Mouse (Mus musculus): ENCODE data around the gene Gm47985.

Gm47985 gene

GRCm38 (mm10) chr1:151182266-151182665 lies at the start of gene Gm47985:
TSS of gene Gm47985 (plus strand) at chr1:151182537.
- no CpG with 5 or more reads among the region's 7 CpGs for WGBS

DNA sequence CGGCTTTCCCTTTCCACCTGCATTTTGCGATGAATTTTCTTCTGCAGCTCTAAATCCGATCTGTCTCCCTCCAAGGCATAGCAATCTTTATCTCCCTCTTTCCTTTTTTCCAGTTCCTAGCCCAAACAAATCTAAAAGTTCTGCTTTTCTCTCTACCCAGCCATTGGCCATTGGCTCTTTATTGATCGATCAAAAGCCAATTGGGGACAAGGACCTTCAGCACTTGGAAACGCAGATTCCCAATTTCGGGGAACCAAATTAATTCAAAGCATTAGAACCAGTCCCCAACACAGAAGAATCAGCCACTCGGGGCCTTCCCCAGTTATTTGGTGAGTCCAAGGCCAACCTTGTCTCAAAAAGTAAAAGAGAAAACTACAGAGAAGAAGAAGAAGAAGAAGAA lies 49.7 kb upstream of the Gm47985 start:
- 97% methylated on average over 7 of the region's 7 CpGs for WGBS

DNA sequence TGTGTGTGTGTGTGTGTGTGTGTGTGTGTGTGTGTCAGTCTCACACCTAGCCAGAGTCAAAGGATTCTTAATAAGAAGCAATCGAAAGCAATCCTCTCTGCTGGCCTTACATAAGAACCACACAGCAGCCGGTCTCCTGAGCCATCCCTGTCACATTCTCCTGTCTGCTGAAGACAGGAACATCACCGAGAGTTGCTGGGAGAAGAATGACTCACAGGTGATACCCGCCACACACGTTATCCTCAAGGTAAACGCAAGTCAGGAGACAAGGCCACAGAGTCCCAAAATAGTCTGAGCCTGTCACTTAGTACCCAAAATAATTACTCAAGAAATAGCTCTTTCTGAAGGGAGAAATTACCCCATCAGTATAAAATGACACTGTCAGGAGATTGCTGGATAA lies 43.9 kb upstream of the Gm47985 start:
- WGBS, result 58% methylated on average over 6 of the region's 6 CpGs

GRCm38 (mm10) chr1:151140956-151141355 lies 41.4 kb upstream of the Gm47985 start:
- WGBS, result 83% methylated on average over 3 of the region's 3 CpGs

GRCm38 (mm10) chr1:151144471-151145146 lies 37.7 kb upstream of the Gm47985 start:
- WGBS, result 87% methylated on average over 6 of the region's 6 CpGs

DNA sequence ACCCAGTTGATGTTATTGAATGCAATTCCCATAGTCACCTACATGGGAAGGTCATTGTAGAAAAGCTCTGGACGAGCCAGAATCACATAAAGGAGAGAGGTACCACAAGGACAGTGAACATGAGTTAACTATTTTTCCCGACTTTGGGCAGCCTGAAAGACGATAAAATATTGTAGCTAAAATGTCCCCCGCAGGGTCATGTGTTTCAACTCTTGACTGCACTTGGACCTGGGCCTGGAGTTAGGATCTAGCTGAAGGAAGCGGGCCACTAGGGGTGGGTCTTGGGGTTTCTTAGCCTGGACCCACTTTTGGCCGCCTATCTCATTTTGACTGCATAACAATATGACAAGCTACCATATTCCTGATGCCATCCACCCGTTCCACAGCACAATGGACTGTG lies 32.1 kb upstream of the Gm47985 start:
- 96% methylated on average over 7 of the region's 7 CpGs for WGBS

- WGBS, result 84% methylated on average over 2 of the region's 2 CpGs
Observed at GRCm38 (mm10) chr1:151151089-151151488, 31.2 kb upstream of the Gm47985 start.

DNA sequence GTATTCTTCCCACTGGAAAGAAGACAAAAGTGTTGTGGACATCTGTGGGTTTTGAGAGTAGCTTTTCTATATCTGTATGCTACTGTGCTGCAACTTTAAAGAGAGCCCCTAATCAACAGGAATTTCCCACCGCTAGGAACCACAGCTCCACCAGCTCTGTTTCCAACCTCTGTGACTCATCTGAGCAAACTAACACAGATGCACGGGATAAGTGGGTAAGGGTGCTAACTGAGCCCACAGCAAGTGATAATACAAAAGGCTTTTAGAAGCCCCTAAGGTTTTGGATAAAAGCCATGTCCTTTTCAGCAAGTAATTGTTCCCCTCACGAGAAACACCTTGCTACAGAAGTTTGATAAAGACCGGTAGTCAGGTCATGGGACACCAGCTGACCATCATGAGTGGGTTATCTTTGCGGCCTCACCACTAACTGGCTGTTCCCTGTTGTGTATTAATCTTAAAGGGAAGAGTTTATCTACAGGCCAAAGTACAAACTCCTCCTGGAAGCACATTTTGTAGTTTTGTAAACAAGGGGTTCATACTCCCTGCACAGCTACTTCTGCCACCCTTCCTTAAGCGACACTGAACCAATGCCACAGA lies 29.2 kb upstream of the Gm47985 start:
- 80% methylated on average over 6 of the region's 6 CpGs for WGBS

- 94% methylated on average over 9 of the region's 9 CpGs for WGBS
Observed at GRCm38 (mm10) chr1:151154131-151154530, 28.2 kb upstream of the Gm47985 start.

DNA sequence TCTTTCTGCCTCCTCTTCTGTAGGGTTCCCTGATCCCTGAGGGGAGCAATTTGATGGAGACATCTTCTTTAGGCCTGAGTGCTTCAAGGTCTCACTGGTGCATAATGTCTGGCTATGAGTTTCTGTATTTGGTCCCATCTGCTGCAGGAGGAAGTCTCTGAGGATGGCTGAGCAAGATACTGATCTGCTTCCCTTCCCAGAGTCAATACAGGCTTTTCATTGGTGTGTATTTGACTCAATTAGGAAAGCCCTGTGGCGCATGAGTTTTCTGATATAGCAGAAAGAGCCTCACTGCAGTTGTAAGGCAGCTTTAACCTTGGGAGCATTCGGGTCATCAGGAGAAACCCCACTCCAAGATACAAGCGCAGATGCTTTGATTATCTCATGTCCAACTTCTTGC lies 26.2 kb upstream of the Gm47985 start:
- WGBS, result 97% methylated on average over 3 of the region's 3 CpGs

DNA sequence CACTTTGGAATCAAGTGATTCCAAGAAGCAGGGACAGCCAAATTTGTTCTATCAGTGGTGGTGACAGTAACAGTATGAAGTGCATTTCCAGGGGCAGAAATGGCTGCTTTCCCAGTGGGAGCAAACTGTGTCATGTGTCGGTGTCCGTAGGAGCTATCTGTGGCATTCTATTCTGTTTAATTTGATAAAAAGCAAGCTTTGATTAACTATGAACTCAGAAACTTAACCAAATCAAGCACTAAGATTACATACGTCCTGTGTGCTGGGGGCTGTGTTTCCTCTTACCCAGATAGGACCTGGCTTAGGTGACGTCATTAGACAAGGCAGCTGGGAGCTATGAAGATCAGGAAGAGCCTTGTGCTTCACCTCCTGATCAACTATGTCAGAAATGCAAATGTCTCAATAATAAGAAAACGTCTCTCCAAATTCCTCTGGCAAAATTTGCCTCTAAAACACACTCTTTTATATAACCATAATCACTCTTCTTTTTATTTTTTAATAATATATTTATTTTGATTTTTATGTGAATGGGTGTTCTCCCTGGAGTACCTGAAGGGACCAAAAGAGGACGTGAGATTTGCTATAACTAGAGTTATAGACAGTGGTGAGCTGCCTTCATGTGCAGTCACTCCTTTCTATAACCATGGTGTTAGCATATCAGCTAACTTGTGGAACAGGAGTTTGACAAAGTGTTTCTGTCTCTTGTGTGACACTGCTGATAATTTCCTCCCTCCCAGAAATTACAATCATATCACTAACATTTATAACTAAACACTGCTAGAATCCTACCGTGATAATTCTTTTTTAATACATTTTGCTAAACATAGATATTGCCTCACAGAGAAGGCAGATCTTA lies 25.3 kb upstream of the Gm47985 start:
- 82% methylated on average over 7 of the region's 7 CpGs for WGBS

- 56% methylated on average over 9 of the region's 9 CpGs for WGBS
Observed at GRCm38 (mm10) chr1:151157963-151158856, 24.1 kb upstream of the Gm47985 start.

- WGBS, result 90% methylated on average over 2 of the region's 2 CpGs
Observed at GRCm38 (mm10) chr1:151158857-151159510, 23.4 kb upstream of the Gm47985 start.

GRCm38 (mm10) chr1:151166031-151166430 lies 16.3 kb upstream of the Gm47985 start:
- WGBS, result 87% methylated on average over 8 of the region's 8 CpGs

DNA sequence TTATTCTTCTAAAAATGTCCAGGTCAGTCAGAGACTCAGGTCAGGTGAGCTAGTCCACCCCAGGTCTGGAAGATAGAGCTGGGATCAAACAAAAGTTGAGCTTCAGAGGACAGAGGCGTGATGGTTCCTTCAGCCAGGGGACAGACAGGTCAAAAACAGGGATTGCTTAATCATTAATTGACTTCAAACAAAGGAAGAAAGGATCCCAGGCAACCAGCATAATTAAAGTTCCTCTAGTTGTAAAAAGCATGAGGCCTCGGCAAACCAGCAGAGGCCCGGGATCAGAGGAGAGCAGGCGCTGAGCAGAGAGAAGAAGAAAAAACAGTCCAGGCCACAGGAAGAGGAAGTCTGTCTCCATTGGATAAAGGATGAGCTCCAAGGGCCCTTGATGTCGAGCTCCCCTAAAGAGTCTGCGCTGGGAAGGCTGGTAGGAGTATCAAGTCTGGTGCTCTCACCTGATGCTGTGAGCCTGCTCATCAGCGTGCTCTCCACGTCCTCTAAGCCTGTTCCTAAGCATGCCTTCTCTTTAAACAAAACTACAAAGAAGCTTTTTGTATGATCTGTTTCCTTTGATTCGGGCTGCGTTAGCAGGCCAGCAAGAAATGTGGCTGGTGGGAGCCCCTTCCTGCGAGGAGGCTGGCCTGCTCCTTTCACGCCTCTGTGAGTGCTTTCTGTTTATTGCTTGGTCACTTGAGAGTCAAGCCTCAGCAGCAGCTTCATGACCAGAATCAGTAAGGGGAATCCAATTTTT lies 14.9 kb upstream of the Gm47985 start:
- 57% methylated on average over 12 of the region's 12 CpGs for WGBS

DNA sequence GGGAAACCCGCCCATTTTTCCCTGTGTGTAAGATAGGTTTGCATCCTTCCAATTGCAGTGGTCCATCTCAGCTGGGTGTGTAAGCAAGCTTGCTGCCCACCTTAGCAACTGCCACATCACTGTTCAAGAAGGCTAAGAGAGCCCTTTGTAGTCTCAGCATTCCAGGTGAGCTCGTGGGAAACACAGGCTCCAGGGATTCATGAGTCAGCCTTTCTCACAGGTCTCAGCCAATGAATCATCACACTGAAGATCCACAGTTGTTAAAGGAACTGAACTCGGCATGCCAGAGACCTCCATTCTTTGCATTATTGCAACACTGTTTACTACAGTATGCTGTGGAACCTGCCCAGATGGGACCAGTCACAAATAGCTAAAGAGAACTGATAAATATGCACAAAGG lies 13.7 kb upstream of the Gm47985 start:
- WGBS, result 65% methylated on average over 3 of the region's 3 CpGs

- 68% methylated on average over 2 of the region's 2 CpGs for WGBS
Observed at GRCm38 (mm10) chr1:151171572-151172461, 10.5 kb upstream of the Gm47985 start.

DNA sequence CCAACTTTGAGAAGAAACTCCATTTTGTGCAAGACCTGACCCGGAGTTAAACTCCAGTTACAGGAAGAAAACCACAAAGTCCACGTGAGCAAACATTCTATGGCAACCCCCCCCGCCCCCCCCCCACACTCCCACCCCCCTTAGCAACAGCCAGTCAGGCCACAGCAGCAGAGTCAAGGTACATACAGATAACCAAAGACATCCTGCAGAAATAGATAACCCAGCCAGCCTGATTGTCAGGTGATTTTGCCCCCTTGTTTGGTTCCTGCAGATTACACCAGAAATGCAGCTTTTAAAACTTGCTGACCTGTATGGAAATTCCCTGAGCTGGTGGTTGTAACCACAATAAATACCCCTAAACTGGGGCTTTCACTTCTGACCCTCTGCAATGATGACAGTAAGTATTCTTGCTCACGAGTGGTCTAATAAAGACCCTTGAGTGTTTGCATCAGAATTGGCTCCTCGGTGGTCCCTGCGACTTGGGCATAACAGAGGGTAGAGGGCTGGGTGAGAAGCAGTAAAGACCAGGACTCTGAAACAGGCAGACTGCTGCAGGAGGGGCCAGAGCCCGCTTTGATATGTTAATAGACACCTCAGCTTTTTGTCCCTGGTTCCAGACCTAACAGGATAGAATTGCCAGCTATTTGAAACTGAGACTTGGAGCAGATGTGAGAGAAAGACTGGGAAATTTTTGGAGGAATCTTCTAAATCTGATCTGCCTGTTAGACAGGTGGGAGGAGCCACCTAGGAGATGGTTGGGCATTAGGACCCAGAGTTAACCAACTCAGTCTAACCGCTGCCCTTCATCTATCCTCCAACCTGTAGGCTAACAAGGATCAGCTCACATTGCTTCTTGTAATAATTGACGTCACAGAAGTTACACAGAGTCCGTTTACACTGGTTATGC lies 5.1 kb upstream of the Gm47985 start:
- 32% methylated on average over 10 of the region's 10 CpGs for WGBS
